Mouse (Mus musculus): Measurements from ENCODE around the gene Trank1. TPM values are rescaled to one million over a fixed set of nuclear protein-coding genes. Genes with fewer than 3 reads are reported as not detected.

Gene Trank1
- polyA plus RNA-seq, 1 experiment, result not detected

DNA sequence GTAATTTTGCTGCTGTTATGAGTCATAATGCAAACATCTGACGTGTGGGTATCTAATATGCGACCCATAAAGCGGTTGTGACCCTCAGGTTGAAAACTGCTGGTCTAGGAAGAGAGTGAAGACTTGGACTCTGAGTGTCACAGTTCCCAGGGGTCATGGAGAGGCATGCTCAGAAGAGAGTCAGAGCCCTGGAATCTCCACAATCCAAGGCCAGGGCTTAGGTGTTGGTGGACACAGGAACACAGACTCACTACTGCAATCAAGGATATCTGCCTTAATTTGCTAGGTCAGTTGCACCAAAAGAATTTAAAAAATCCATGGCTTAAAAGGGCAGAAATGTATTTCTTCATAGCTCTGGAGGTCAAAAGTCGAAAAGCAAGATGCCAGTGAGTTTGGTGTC lies 18.3 kb upstream of the Trank1 start:
- no peaks in the 10 kb centered on the region for H3K36me3 ChIP-seq (ENCODE audit: control insufficient read depth, insufficient read depth)
- H3K27me3 ChIP-seq (ENCODE audit: control insufficient read depth, insufficient read depth, insufficient read length), result no peaks in the 10 kb centered on the region
- H3ac ChIP-seq (ENCODE audit: control insufficient read depth, insufficient read length, low read depth), result no peak overlapping the region
- no peaks in the 10 kb centered on the region for H3K79me3 ChIP-seq (ENCODE audit: low read depth)
- no peaks in the 10 kb centered on the region for H3K79me2 ChIP-seq (ENCODE audit: control insufficient read depth, insufficient read depth)
- no peak for TF ChIP-seq CTCF (IDR thresholded peaks at IDR 0.05; ENCODE audit: control insufficient read depth, insufficient read depth, insufficient read length)
- no peak for TF ChIP-seq MAX (IDR thresholded peaks at IDR 0.05)
- TF ChIP-seq MYOG (IDR thresholded peaks at IDR 0.05; ENCODE audit: control insufficient read depth, extremely low read depth, insufficient read length), result no peak
- no peak overlapping the region for H3K4me3 ChIP-seq (ENCODE audit: insufficient read depth, poor library complexity, severe bottlenecking)

DNA sequence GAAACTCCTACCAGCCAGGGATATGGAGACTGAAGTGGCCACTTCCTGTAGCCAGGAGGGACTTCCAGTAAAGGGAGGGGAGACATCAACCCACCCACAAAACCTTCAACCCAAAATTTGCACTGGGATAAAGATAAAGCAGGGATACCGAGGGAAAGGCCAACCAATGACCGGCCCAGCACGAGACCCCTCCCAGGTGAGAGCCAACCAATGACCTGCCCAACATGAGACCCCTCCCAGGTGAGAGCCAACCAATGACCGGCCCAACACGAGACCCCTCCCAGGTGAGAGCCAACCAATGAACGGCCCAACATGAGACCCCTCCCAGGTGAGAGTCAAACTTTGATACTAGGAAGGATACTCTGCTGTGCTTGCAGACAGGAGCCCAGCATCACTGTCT lies 16.6 kb upstream of the Trank1 start:
- Histone ChIP-seq H3K79me3 (ENCODE audit: low read depth) (no peaks in the 10 kb centered on the region), H3ac (ENCODE audit: control insufficient read depth, insufficient read length, low read depth) (no peak overlapping the region), H3K36me3 (ENCODE audit: control insufficient read depth, insufficient read depth) (no peaks in the 10 kb centered on the region), H3K4me3 (ENCODE audit: insufficient read depth, poor library complexity, severe bottlenecking) (no peak overlapping the region), H3K79me2 (ENCODE audit: control insufficient read depth, insufficient read depth) (no peaks in the 10 kb centered on the region), H3K27me3 (ENCODE audit: control insufficient read depth, insufficient read depth, insufficient read length) (no peaks in the 10 kb centered on the region)
- TF ChIP-seq MYOG (IDR thresholded peaks at IDR 0.05; ENCODE audit: control insufficient read depth, extremely low read depth, insufficient read length) (no peak), FOSL1 (IDR thresholded peaks at IDR 0.05; ENCODE audit: insufficient read depth, low read length, poor library complexity, severe bottlenecking) (no peak), MAX (IDR thresholded peaks at IDR 0.05) (no peak), USF1 (IDR thresholded peaks at IDR 0.05; ENCODE audit: low read depth) (no peak), MYOD1 (IDR thresholded peaks at IDR 0.05; ENCODE audit: control insufficient read depth, insufficient read length, low read depth) (no peak), CTCF (IDR thresholded peaks at IDR 0.05; ENCODE audit: control insufficient read depth, insufficient read depth, insufficient read length) (no peak), CEBPB (IDR thresholded peaks at IDR 0.05; ENCODE audit: low read depth) (no peak)

DNA sequence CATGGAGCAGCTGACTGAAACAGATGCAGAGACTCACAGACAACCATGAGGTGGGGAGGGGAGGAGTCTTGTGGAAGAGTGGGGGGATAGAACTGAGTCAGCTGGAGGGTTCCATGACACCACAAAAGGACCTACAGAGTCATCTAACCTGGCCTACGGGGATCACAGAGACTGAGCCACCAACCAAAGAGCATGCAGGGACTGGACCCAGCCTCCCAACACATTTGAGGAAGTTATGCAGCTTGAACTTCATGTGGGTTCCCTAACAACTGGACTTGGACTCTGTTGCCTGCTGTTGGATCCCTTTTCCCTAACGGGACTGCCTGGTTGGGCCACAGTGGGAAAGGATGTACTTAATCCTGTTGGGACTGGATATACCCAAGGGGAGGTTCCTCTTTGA lies 16.2 kb upstream of the Trank1 start:
- H3K36me3 ChIP-seq (ENCODE audit: control insufficient read depth, insufficient read depth), result no peaks in the 10 kb centered on the region
- no peaks in the 10 kb centered on the region for H3K27me3 ChIP-seq (ENCODE audit: control insufficient read depth, insufficient read depth, insufficient read length)
- TF ChIP-seq FOSL1 (IDR thresholded peaks at IDR 0.05; ENCODE audit: insufficient read depth, low read length, poor library complexity, severe bottlenecking), result no peak
- H3K79me2 ChIP-seq (ENCODE audit: control insufficient read depth, insufficient read depth), result no peaks in the 10 kb centered on the region
- no peak overlapping the region for H3ac ChIP-seq (ENCODE audit: control insufficient read depth, insufficient read length, low read depth)
- H3K79me3 ChIP-seq (ENCODE audit: low read depth), result no peaks in the 10 kb centered on the region
- no peak overlapping the region for H3K4me3 ChIP-seq (ENCODE audit: insufficient read depth, poor library complexity, severe bottlenecking)

DNA sequence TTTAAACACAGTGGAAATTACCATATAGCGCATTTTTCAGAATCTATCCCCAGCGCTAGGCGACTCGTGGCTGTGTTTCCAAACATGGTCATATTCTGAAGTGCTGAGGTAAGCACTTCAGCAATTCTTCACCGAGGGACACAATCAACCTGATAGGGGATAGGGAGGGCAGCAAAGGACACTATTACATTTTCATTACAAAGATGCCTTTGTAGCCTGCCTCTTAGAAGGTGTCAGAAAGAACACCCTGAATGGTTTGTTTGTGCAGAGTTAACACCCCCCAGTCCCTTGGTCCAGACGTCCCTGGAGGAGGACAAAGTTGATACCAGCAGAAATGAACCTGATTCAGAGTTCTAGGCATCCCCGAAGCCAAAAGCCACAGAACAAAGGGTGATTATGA lies 15.1 kb upstream of the Trank1 start:
- H3K27me3 ChIP-seq (ENCODE audit: control insufficient read depth, insufficient read depth, insufficient read length), result no peaks in the 10 kb centered on the region
- H3ac ChIP-seq (ENCODE audit: control insufficient read depth, insufficient read length, low read depth), result no peak overlapping the region
- TF ChIP-seq CTCF (IDR thresholded peaks at IDR 0.05; ENCODE audit: control insufficient read depth, insufficient read depth, insufficient read length), result no peak
- no peak for TF ChIP-seq MAX (IDR thresholded peaks at IDR 0.05)
- no peak for TF ChIP-seq MYOD1 (IDR thresholded peaks at IDR 0.05; ENCODE audit: control insufficient read depth, insufficient read length, low read depth)
- TF ChIP-seq MYOG (IDR thresholded peaks at IDR 0.05; ENCODE audit: control insufficient read depth, extremely low read depth, insufficient read length), result no peak
- TF ChIP-seq USF1 (IDR thresholded peaks at IDR 0.05; ENCODE audit: low read depth), result no peak
- TF ChIP-seq FOSL1 (IDR thresholded peaks at IDR 0.05; ENCODE audit: insufficient read depth, low read length, poor library complexity, severe bottlenecking), result no peak
- TF ChIP-seq CEBPB (IDR thresholded peaks at IDR 0.05; ENCODE audit: low read depth), result no peak
- H3K79me2 ChIP-seq (ENCODE audit: control insufficient read depth, insufficient read depth), result no peaks in the 10 kb centered on the region
- no peaks in the 10 kb centered on the region for H3K79me3 ChIP-seq (ENCODE audit: low read depth)
- H3K36me3 ChIP-seq (ENCODE audit: control insufficient read depth, insufficient read depth), result no peaks in the 10 kb centered on the region
- no peak overlapping the region for H3K4me3 ChIP-seq (ENCODE audit: insufficient read depth, poor library complexity, severe bottlenecking)

DNA sequence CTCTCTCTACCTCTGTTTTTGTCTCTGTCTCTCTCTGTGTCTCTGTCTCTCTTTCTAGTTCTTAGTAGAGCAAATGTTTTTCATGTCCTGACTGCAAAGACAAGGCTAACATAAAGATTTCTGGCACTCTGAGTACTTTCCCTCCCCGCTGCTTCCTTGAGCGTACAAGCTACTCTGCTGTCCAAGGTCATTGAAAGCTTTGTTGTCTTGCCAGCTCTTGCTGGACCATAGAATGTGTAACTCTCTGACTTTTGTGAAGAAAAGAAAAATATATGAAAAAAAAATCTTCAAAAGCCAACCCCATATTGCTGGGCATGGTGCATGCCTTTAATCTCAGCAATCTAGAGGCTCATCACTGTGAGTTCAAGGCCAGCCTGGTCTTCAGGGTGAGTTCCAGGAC lies 12.9 kb upstream of the Trank1 start:
- H3K4me3 ChIP-seq (ENCODE audit: insufficient read depth, poor library complexity, severe bottlenecking), result no peak overlapping the region
- TF ChIP-seq USF1 (IDR thresholded peaks at IDR 0.05; ENCODE audit: low read depth), result no peak
- no peak for TF ChIP-seq MYOG (IDR thresholded peaks at IDR 0.05; ENCODE audit: control insufficient read depth, extremely low read depth, insufficient read length)
- no peak for TF ChIP-seq FOSL1 (IDR thresholded peaks at IDR 0.05; ENCODE audit: insufficient read depth, low read length, poor library complexity, severe bottlenecking)
- TF ChIP-seq CEBPB (IDR thresholded peaks at IDR 0.05; ENCODE audit: low read depth), result no peak
- no peak for TF ChIP-seq CTCF (IDR thresholded peaks at IDR 0.05; ENCODE audit: control insufficient read depth, insufficient read depth, insufficient read length)
- no peak for TF ChIP-seq MYOD1 (IDR thresholded peaks at IDR 0.05; ENCODE audit: control insufficient read depth, insufficient read length, low read depth)
- TF ChIP-seq MAX (IDR thresholded peaks at IDR 0.05), result no peak
- H3K27me3 ChIP-seq (ENCODE audit: control insufficient read depth, insufficient read depth, insufficient read length), result no peaks in the 10 kb centered on the region
- no peak overlapping the region for H3ac ChIP-seq (ENCODE audit: control insufficient read depth, insufficient read length, low read depth)
- H3K79me2 ChIP-seq (ENCODE audit: control insufficient read depth, insufficient read depth), result no peaks in the 10 kb centered on the region
- H3K36me3 ChIP-seq (ENCODE audit: control insufficient read depth, insufficient read depth), result no peaks in the 10 kb centered on the region
- H3K79me3 ChIP-seq (ENCODE audit: low read depth), result no peaks in the 10 kb centered on the region

DNA sequence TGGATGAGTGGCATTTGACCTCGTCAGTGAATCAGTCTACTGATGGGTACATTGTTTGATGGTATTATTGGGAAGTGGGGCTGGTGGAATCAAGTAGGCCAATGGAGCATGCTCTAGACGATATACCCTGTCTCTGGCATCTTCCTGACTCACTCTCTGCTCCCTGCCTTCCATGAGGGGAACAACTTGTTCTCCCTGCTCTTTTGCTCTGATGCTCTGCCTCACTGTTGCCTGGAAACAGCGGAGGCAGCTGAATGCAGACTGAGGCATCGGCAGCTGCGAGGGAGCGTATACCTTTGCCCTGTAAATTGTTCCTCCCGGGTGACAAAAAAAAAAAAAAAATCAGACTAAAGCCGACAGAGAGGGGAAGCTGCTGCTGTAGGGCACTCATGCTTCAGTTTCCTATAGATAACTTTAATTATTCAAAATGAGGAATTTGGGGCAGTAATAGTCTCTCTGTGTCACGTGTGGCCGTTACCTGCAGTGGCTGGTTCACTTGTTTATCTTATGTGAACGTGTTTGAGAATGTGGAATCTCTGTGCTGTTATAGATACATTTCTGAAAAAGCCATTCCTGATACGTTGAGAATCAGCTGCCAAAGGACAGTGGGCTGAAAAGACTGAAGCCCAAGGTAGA lies 9.2 kb upstream of the Trank1 start:
- no peak for TF ChIP-seq FOSL1 (IDR thresholded peaks at IDR 0.05; ENCODE audit: insufficient read depth, low read length, poor library complexity, severe bottlenecking)
- TF ChIP-seq MAX (IDR thresholded peaks at IDR 0.05), result no peak
- Histone ChIP-seq H3K36me3 (ENCODE audit: control insufficient read depth, insufficient read depth) (no peaks in the 10 kb centered on the region), H3K4me3 (ENCODE audit: insufficient read depth, poor library complexity, severe bottlenecking) (no peak overlapping the region)

More for the DNA sequence above, 9.2 kb upstream of the Trank1 start:
- H3K79me2 ChIP-seq (ENCODE audit: control insufficient read depth, insufficient read depth), result no peaks in the 10 kb centered on the region
- H3K79me3 ChIP-seq (ENCODE audit: low read depth), result no peaks in the 10 kb centered on the region
- H3K27me3 ChIP-seq (ENCODE audit: control insufficient read depth, insufficient read depth, insufficient read length), result no peaks in the 10 kb centered on the region
- H3ac ChIP-seq (ENCODE audit: control insufficient read depth, insufficient read length, low read depth), result no peak overlapping the region
